Mouse (Mus musculus): ENCODE results near the gene Iqcn. TPM values are rescaled to one million over a fixed set of nuclear protein-coding genes. Genes with fewer than 3 reads are reported as not detected.

Gene Iqcn
- polyA plus RNA-seq, 1 experiment from 2014 or later, result not detected

DNA sequence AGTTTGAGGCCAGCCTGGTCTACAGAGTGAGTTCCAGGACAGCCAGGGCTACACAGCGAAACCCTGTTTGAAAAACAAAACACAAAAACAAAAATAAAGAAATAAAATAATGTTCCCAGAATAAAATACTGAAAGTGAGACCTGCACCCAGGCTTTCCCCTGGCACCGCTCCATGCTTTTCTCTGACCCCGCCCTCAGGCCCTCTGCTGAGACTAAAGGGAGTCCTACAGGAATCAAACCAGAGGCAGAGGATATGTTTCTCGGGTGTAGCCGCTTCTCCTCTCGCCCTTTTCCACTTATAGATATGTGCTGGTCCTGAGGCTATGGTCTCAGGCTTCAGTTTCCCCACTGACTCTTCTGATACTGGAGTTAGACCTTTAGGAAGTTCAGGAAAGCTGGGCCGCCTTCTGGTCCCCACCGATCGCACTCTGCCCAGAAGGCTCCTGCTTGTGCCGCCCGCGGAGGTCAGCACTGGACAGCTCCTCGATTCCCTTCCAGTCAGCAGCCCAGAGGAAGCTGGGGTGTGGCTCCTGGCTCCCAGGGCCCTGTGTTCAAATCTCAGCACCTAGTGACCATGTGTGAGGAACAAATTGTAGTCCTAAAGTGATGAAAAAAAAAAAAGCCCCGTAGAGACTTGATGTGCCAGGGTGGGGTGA is 22.7 kb downstream of the Iqcn start:
- 29% methylated on average over 14 of the region's 14 CpGs for WGBS
- no peak overlapping the region for H3K4me3 ChIP-seq (ENCODE audit: low read depth, low read length)
- H3K4me2 ChIP-seq (ENCODE audit: low read depth), result no peak overlapping the region
- H3K36me3 ChIP-seq (ENCODE audit: control insufficient read depth, insufficient read depth, low read length), result no peaks in the 10 kb centered on the region
- no peaks in the 10 kb centered on the region for H3K4me1 ChIP-seq (ENCODE audit: control insufficient read depth, insufficient read depth, low read length)
- DNase-seq (ENCODE audit: low spot score) (no peak), ATAC-seq (ENCODE audit: insufficient read depth, low FRiP score, low TSS enrichment) (no peak)
- H3K27ac ChIP-seq (ENCODE audit: low read depth, low read length), result no peak overlapping the region
- H3K9me3 ChIP-seq (ENCODE audit: control insufficient read depth, low read length), result no peaks in the 10 kb centered on the region
- H3K27me3 ChIP-seq (ENCODE audit: control insufficient read depth, insufficient read depth, low read length), result peaks cover 24% of the 10 kb centered on the region
- H3K9ac ChIP-seq (ENCODE audit: low read length), result no peak overlapping the region

DNA sequence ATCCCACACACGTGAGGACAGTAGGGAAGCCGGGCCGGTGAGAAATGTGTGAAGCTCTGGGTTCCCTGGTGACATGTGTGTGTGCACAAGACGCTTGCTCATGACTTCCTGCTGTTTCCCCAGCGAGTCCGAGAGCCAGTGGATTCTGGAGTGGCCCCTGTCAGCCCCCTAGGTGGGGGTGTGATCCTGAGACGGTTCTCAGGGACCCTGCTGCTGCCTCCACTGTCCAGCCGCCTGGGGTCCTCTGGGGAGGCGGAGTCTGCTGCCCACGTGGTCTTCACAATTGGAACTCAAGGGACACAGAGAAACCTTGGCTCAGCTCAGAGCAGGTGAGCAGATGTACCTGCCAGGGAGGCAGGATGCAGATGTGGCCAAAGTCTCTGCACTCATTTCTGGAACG is 23.5 kb downstream of the Iqcn start:
- no peak for DNase-seq (ENCODE audit: low spot score)
- WGBS, result 47% methylated on average over 11 of the region's 11 CpGs
- ATAC-seq (ENCODE audit: insufficient read depth, low FRiP score, low TSS enrichment), result no peak
- Histone ChIP-seq H3K4me2 (ENCODE audit: low read depth) (no peak overlapping the region), H3K9ac (ENCODE audit: low read length) (no peak overlapping the region), H3K4me1 (ENCODE audit: control insufficient read depth, insufficient read depth, low read length) (no peaks in the 10 kb centered on the region), H3K9me3 (ENCODE audit: control insufficient read depth, low read length) (no peaks in the 10 kb centered on the region), H3K27ac (ENCODE audit: low read depth, low read length) (no peak overlapping the region), H3K36me3 (ENCODE audit: control insufficient read depth, insufficient read depth, low read length) (no peaks in the 10 kb centered on the region), H3K4me3 (ENCODE audit: low read depth, low read length) (no peak overlapping the region), H3K27me3 (ENCODE audit: control insufficient read depth, insufficient read depth, low read length) (peaks cover 24% of the 10 kb centered on the region)

DNA sequence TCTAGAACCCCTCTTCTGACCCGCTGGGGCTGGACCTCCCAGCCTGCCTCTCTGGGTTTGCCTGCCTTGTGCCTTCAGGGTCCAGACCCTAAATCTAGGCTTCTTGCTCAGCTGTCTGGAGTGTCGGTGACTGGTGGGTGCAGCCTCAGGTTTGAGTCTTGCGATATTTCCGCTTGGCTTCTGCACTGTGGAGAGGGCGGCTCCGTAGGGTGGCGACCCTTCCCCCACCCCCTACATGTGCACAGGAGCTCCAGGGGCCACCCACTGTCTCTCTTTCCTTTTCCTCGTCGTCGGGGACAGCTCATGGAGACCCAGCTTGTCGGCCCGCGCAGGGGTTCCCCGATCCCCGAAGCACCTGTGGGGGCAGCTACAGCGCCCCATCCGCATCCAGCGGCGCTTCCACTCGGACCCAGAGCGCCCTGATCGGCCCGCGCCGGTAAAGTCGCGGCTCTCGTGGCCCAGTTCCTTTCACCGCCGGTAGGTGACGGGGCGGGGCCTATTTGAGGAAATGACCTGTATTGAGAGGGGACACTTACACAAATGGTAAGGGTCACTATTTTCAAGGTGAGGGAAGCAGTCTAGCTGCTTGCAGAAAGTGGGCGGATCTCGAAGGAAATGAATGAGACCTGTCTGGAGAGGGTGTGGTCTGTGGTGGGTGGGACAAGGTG is 26.7 kb downstream of the Iqcn start:
- Histone ChIP-seq H3K4me3 (ENCODE audit: low read depth, low read length) (peak overlapping the region; percentile 16; the same call in 1 of the 2 replicates), H3K4me1 (ENCODE audit: control insufficient read depth, insufficient read depth, low read length) (no peaks in the 10 kb centered on the region), H3K27ac (ENCODE audit: low read depth, low read length) (no peak overlapping the region), H3K27me3 (ENCODE audit: control insufficient read depth, insufficient read depth, low read length) (peaks cover 24% of the 10 kb centered on the region), H3K9ac (ENCODE audit: low read length) (peak overlapping the region; percentile 39; the same call in 1 of the 2 replicates), H3K36me3 (ENCODE audit: control insufficient read depth, insufficient read depth, low read length) (no peaks in the 10 kb centered on the region), H3K9me3 (ENCODE audit: control insufficient read depth, low read length) (no peaks in the 10 kb centered on the region), H3K4me2 (ENCODE audit: low read depth) (peak overlapping the region; percentile 29; the same call in 1 of the 2 replicates)
- no peak for ATAC-seq (ENCODE audit: insufficient read depth, low FRiP score, low TSS enrichment)
- 4% methylated on average over 34 of the region's 34 CpGs for WGBS
- DNase-seq (ENCODE audit: low spot score), result peak; percentile 16

DNA sequence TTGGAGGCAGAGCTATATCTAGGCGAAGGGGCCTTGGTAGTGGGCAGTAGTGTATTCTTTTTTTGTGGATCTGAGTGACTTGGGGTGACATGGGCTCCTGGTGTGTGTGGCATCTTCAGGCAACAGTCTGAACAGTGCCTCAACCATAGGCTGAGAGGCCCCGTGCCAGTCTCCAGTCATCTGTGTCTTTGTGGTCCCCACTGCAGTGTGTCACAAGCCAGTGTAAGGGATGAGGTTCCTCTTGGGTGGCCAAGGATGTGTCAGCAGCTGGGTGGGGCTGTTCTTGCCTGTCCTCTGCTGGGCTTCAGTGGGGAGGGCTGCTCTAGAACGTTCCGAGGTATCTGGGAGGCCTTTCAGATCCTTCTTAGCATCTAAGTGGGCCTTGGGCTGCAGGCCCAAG is 27.7 kb downstream of the Iqcn start:
- ATAC-seq (ENCODE audit: insufficient read depth, low FRiP score, low TSS enrichment) (no peak), DNase-seq (ENCODE audit: low spot score) (peak; percentile 8)
- H3K4me2 ChIP-seq (ENCODE audit: low read depth), result no peak overlapping the region
- H3K9ac ChIP-seq (ENCODE audit: low read length), result no peak overlapping the region; the same call in 1 of the 2 replicates
- H3K36me3 ChIP-seq (ENCODE audit: control insufficient read depth, insufficient read depth, low read length), result no peaks in the 10 kb centered on the region
- H3K4me3 ChIP-seq (ENCODE audit: low read depth, low read length), result no peak overlapping the region
- no peak overlapping the region for H3K27ac ChIP-seq (ENCODE audit: low read depth, low read length)
- no peaks in the 10 kb centered on the region for H3K9me3 ChIP-seq (ENCODE audit: control insufficient read depth, low read length)
- H3K4me1 ChIP-seq (ENCODE audit: control insufficient read depth, insufficient read depth, low read length), result no peaks in the 10 kb centered on the region
- H3K27me3 ChIP-seq (ENCODE audit: control insufficient read depth, insufficient read depth, low read length), result peaks cover 24% of the 10 kb centered on the region
- WGBS, result 82% methylated on average over 4 of the region's 4 CpGs

DNA sequence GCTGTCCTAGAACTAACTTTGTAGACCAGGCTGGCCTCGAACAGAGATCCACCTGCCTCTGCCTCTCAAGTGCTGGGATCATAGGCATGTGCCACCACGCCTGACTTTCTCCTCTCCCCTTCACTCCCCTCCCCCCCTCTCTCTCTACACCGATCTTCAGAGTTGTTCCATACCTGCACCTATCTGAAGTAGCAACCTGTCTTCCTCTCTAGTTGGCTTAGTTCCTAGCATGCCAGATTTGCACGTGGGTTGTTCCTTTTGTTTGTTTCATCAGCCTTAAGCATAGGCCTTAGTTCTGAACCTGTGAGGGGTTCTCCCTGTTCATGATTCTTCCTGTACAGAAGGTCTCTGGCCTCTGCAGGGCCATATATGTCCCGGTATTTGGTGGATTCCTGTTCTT is 34.4 kb downstream of the Iqcn start:
- no peak overlapping the region for H3K4me2 ChIP-seq (ENCODE audit: low read depth)
- ATAC-seq (ENCODE audit: insufficient read depth, low FRiP score, low TSS enrichment), result no peak
- peak; percentile 7 for DNase-seq (ENCODE audit: low spot score)
- no peak overlapping the region for H3K27ac ChIP-seq (ENCODE audit: low read depth, low read length)
- H3K9me3 ChIP-seq (ENCODE audit: control insufficient read depth, low read length), result no peaks in the 10 kb centered on the region
- peaks cover 12% of the 10 kb centered on the region for H3K27me3 ChIP-seq (ENCODE audit: control insufficient read depth, insufficient read depth, low read length)
- WGBS, result 73% methylated on average over 5 of the region's 5 CpGs
- no peak overlapping the region for H3K9ac ChIP-seq (ENCODE audit: low read length)
- H3K4me3 ChIP-seq (ENCODE audit: low read depth, low read length), result no peak overlapping the region
- peaks cover under 1% of the 10 kb centered on the region; the same call in 1 of the 2 replicates for H3K4me1 ChIP-seq (ENCODE audit: control insufficient read depth, insufficient read depth, low read length)
- no peaks in the 10 kb centered on the region for H3K36me3 ChIP-seq (ENCODE audit: control insufficient read depth, insufficient read depth, low read length)

DNA sequence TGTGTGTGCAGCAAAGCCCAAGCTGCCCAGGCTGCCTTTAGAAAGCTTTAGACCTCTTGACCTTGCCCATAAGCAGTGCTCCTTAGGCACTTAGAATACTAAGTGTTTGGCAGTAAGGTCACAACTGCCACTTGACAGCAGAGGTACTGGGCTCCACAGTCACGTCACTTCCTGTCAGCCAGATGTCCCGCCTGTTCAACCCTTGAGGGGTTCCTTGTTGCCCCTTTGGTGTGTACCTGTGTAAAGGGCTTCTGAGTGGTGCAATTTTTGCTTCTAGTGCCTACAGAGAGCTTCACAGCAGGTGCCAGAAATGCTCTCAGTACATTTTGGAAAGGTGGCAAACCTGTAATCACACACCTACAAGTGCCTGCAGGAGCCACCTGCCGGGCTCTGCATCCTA is 35.0 kb downstream of the Iqcn start:
- 63% methylated on average over 3 of the region's 3 CpGs for WGBS
- no peaks in the 10 kb centered on the region for H3K9me3 ChIP-seq (ENCODE audit: control insufficient read depth, low read length)
- no peak overlapping the region for H3K27ac ChIP-seq (ENCODE audit: low read depth, low read length)
- ATAC-seq (ENCODE audit: insufficient read depth, low FRiP score, low TSS enrichment) (no peak), DNase-seq (ENCODE audit: low spot score) (no peak)
- no peaks in the 10 kb centered on the region for H3K36me3 ChIP-seq (ENCODE audit: control insufficient read depth, insufficient read depth, low read length)
- no peak overlapping the region for H3K4me3 ChIP-seq (ENCODE audit: low read depth, low read length)
- peaks cover 17% of the 10 kb centered on the region for H3K27me3 ChIP-seq (ENCODE audit: control insufficient read depth, insufficient read depth, low read length)
- no peak overlapping the region for H3K4me2 ChIP-seq (ENCODE audit: low read depth)
- H3K9ac ChIP-seq (ENCODE audit: low read length), result no peak overlapping the region
- peaks cover 5% of the 10 kb centered on the region for H3K4me1 ChIP-seq (ENCODE audit: control insufficient read depth, insufficient read depth, low read length)

DNA sequence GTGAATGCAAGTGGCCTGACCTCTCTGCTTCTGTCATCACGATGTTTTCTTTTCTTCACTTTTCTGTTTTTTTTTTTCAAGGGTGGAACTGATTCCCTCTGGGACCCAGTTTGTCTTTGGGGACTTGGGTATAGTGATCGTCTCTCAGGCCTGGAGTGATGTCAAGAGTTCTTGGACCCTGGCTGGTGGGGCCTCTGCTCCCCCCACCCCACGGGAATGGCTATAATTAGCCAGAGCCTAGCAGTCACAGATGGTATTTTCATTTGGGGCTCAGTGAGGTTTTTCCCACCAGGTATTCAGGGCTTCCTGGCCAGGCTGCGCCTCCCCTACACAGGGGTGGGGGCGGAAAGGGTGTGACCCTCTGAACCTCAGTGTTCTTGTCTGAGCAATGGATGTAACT is 38.4 kb downstream of the Iqcn start:
- Histone ChIP-seq H3K9ac (ENCODE audit: low read length) (no peak overlapping the region), H3K27me3 (ENCODE audit: control insufficient read depth, insufficient read depth, low read length) (peaks cover 43% of the 10 kb centered on the region), H3K4me2 (ENCODE audit: low read depth) (no peak overlapping the region), H3K4me1 (ENCODE audit: control insufficient read depth, insufficient read depth, low read length) (peaks cover 15% of the 10 kb centered on the region), H3K9me3 (ENCODE audit: control insufficient read depth, low read length) (no peaks in the 10 kb centered on the region), H3K4me3 (ENCODE audit: low read depth, low read length) (no peak overlapping the region), H3K27ac (ENCODE audit: low read depth, low read length) (no peak overlapping the region), H3K36me3 (ENCODE audit: control insufficient read depth, insufficient read depth, low read length) (no peaks in the 10 kb centered on the region)
- ATAC-seq (ENCODE audit: insufficient read depth, low FRiP score, low TSS enrichment) (no peak), DNase-seq (ENCODE audit: low spot score) (peak; percentile 5)
- 57% methylated on average over 5 of the region's 5 CpGs for WGBS

DNA sequence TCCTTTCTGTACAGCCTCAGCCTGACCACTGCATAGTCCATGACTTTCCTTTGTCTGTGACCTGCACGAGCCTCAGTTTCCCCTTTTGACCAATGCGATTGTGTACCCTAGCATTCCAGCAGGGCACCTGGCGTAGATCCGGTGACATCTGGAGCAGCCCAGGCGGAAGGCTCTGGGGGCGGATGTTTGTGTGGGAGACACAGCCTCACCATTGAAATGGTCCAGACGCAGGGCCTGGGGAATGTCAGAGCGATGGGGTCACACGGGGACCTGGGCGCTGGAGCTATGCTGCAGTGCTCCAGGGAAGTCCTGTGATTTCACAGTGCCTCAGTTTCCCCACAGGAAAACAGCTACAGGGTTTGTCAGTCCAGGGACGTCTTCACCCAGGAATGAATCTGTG is 38.9 kb downstream of the Iqcn start:
- peak; percentile 8 for DNase-seq (ENCODE audit: low spot score)

More for the DNA sequence above, 38.9 kb downstream of the Iqcn start:
- peaks cover 43% of the 10 kb centered on the region for H3K27me3 ChIP-seq (ENCODE audit: control insufficient read depth, insufficient read depth, low read length)
- no peak overlapping the region for H3K27ac ChIP-seq (ENCODE audit: low read depth, low read length)
- H3K9ac ChIP-seq (ENCODE audit: low read length), result no peak overlapping the region
- ATAC-seq (ENCODE audit: insufficient read depth, low FRiP score, low TSS enrichment), result no peak
- no peak overlapping the region for H3K4me3 ChIP-seq (ENCODE audit: low read depth, low read length)
- H3K4me1 ChIP-seq (ENCODE audit: control insufficient read depth, insufficient read depth, low read length), result peaks cover 15% of the 10 kb centered on the region
- H3K4me2 ChIP-seq (ENCODE audit: low read depth), result no peak overlapping the region
- WGBS, result 70% methylated on average over 11 of the region's 11 CpGs
- no peaks in the 10 kb centered on the region for H3K36me3 ChIP-seq (ENCODE audit: control insufficient read depth, insufficient read depth, low read length)
- no peaks in the 10 kb centered on the region for H3K9me3 ChIP-seq (ENCODE audit: control insufficient read depth, low read length)
